Mouse (Mus musculus) heart, adult 2 months (tissue): ENCODE results near the gene Map2k6.

ENCODE experiments used
- CTCF ChIP-seq: fragments of 200-600 bp; IDR thresholded peaks from 2 replicates; pipeline ENCODE4 v1.8.1; 2022; ENCODE audit warnings: antibody characterized with exemption, mild to moderate bottlenecking, moderate library complexity
- EP300 ChIP-seq: fragments of 200-500 bp; IDR thresholded peaks from 2 replicates; pipeline ENCODE4 v1.6.1; 2011; ENCODE audit warnings: low read depth, low read length, control low read depth; ENCODE audit not compliant: insufficient read depth
- POLR2A ChIP-seq: fragments of 200-500 bp; IDR thresholded peaks from 2 replicates; pipeline ENCODE4 v1.6.1; 2011; ENCODE audit warnings: mild to moderate bottlenecking, low read depth, low read length, control low read depth; ENCODE audit not compliant: insufficient read depth

DNA sequence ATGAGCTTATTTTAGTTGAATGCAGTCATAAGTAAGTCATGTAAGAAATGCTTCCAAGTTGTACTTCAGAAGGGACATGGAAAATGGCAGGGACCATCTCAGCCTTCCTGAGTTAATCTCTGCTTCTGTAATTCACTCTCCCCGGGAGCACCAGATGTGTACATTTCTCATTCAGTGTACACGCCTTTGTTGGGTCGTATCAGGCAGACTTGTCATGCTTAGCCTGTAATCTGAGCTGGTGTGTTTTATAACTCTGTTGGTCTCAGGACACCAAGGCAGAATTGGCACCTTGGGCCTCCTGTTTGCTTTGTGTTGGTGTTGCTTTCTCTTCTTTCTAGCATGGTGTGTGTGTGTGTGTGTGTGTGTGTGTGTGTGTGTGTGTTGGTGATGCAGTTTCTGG is 3.7 kb downstream of the Map2k6 start:
- TF ChIP-seq POLR2A (no peak), CTCF (no peak), EP300 (no peak)
